Mouse (Mus musculus) B cell, adult 67 days (primary cell): Measurements from ENCODE around the gene Gm21746. TPM values are rescaled to one million over a fixed set of nuclear protein-coding genes. Genes with fewer than 3 reads are reported as not detected.

ENCODE experiments used
- total RNA-seq, 2 experiments: library from RNA; stranded (reverse); gene quantifications; 4 replicates each; pipeline ENCODE4 v1.2.4; 2023

Gm21746 gene
- total RNA-seq: not detected

DNA sequence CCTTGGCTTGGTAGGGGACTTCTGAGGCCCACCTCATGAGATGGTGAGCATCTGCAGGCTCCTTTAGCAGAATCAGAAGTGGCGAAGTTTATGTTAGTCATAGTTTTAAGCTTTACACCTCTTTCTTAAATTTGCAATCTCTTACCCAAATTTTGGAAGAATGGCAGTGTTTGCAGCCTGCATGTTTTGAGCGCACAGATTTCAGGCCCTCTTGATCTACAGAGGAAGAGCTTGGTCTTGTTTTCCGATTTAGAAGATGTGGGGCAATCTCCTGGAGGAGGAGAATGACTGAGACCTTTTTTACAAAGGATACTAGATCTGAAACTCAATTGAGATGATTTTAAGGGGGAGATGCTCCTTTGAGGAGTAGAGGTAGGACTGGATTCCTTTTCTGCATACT lies at the start of gene Gm21746:
Gm21746 (minus strand) TSS at position 101 of the 400 bp plus-strand sequence.

DNA sequence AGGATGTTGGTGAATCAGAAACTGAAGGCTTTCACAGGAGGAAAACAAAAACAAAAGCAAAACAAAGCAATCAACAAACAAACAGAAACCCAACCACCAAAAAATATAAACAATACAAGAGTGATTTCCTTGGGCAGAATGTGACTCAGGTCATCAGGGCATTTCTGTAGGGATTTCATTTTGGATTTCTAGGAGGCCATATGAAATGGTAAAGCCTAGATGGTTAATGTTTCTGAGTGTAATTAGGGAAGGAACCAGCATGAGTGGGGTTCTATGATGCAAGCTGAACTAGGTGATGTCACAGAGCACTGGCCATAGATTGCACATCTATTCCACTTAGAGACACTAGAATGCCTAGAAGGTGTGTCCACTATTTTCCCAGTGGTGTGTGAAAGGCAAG lies 29.0 kb upstream of the Gm21746 start, which contains the start of gene Gm20873:
Gm20873 (plus strand) TSS at position 301 of the 400 bp plus-strand sequence.

Other genes starting within 250 kb of the Gm21746 start
- gene Gm20873, start 29.1 kb upstream of the Gm21746 start, total RNA-seq: not detected